Mouse (Mus musculus): ENCODE results near the gene Rab14. TPM values are rescaled to one million over a fixed set of nuclear protein-coding genes. Genes with fewer than 3 reads are reported as not detected.

Rab14 gene
- polyA plus RNA-seq, 1 experiment from 2014 or later: 345 TPM

DNA sequence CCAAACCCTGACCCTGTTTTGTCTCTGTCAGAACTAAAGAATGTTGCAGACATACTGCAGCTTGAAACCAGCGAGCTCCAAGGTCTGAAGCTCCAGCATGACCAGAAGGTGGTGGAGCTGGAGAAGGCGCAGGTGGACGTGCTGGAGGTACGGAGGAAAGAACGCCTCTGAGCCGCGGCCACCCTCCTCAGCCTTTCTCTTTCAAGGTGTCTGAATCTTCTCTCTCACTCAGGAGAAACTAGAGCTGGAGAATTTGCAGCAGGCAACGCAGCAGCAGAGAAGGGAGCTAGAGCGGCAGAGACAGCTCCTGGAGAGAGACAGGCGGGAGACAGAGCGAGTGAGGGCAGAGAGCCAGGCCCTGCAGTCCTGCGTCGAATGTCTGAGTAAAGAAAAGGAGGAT lies 35.5 kb downstream of the Rab14 start:
- Histone ChIP-seq H3K4me3 (no peak overlapping the region), H3K9me3 (no peaks in the 10 kb centered on the region), H3K36me3 (peaks cover 71% of the 10 kb centered on the region), H3K9ac (no peak overlapping the region), H3K4me2 (replicated peaks) (no peak overlapping the region), H3K4me1 (no peaks in the 10 kb centered on the region), H3K27me3 (replicated peaks) (no peaks in the 10 kb centered on the region), H3K27ac (no peak overlapping the region)
- 97% methylated on average over 13 of the region's 13 CpGs for WGBS
- ATAC-seq (ENCODE audit: low FRiP score, low read depth): no peak

DNA sequence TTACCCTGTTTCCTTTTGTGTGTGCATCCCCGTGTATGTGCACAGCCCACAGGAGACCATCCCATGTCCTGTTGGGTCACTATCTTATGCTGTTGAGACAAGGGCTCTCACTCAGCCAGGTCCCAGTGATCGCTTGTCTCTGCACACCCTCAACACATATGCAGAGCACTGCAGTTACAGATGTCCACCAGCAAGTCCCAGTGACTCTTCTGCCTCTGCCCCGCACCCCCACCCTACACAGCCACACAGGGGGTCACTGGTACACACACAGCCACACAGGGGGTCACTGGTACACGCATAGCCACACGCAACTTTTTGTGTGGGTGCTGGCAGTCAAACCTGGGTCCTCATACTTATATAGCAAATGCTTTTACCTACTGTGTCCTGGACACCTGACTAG lies 37.5 kb downstream of the Rab14 start:
- WGBS: 94% methylated on average over 5 of the region's 5 CpGs
- peaks cover 75% of the 10 kb centered on the region for H3K36me3 ChIP-seq
- no peak overlapping the region for H3K27ac ChIP-seq
- no peak overlapping the region for H3K4me2 ChIP-seq (replicated peaks)
- H3K9ac ChIP-seq: no peak overlapping the region
- no peak overlapping the region for H3K4me3 ChIP-seq
- no peaks in the 10 kb centered on the region for H3K27me3 ChIP-seq (replicated peaks)
- no peaks in the 10 kb centered on the region for H3K4me1 ChIP-seq
- no peaks in the 10 kb centered on the region for H3K9me3 ChIP-seq
- ATAC-seq (ENCODE audit: low FRiP score, low read depth): no peak

GRCm38 (mm10) chr2:35161846-35162488 lies 39.0 kb downstream of the Rab14 start:
- Histone ChIP-seq H3K27me3 (replicated peaks) (no peaks in the 10 kb centered on the region), H3K4me1 (no peaks in the 10 kb centered on the region), H3K9ac (no peak overlapping the region), H3K27ac (no peak overlapping the region), H3K9me3 (no peaks in the 10 kb centered on the region), H3K36me3 (peaks cover 76% of the 10 kb centered on the region), H3K4me3 (no peak overlapping the region), H3K4me2 (replicated peaks) (no peak overlapping the region)
- WGBS: 89% methylated on average over 4 of the region's 4 CpGs
- no peak for ATAC-seq (ENCODE audit: low FRiP score, low read depth)

DNA sequence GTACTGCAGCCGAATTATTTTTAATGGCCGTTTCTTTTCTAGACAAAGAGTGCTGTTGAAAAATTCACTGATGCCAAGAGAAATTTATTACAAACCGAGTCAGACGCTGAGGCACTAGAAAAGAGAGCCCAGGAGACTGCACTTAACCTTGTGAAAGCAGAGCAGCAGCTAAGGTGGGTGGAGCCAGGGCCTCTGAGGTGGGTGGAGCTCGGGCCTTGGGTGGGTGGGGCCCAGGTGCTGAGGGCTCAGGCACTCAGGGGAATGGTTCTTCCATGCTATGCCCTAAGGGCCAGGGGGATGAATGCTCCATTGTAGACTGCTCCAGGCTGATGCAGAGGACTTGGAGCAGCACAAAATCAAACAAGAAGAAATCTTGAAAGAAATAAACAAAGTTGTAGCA lies 40.7 kb downstream of the Rab14 start:
- no peak for ATAC-seq (ENCODE audit: low FRiP score, low read depth)
- Histone ChIP-seq H3K9ac (no peak overlapping the region), H3K4me2 (replicated peaks) (no peak overlapping the region), H3K36me3 (peaks cover 76% of the 10 kb centered on the region), H3K4me3 (no peak overlapping the region), H3K9me3 (no peaks in the 10 kb centered on the region), H3K4me1 (no peaks in the 10 kb centered on the region), H3K27ac (no peak overlapping the region), H3K27me3 (replicated peaks) (no peaks in the 10 kb centered on the region)
- 41% methylated on average over 5 of the region's 5 CpGs for WGBS

DNA sequence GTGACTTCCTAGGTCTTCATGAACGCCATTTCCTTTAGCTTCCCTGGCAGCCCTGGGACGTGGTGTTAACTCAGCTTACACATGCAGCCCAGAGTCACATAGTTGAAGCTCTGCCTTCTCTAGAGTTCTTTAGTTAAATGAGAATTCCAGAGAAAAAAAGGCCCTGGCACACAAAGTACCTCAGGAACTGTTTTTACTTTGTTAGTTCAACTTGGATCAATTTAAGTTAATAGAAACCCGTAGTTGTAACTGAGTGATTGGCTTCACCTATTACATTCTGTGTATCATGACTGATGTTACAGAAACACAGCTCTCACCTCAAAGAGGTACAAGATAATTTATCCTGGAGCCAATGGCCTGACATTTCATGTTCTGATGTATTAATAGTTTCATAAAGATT lies 42.6 kb downstream of the Rab14 start:
- no peak overlapping the region for H3K9ac ChIP-seq
- H3K27ac ChIP-seq: no peak overlapping the region
- peaks cover 79% of the 10 kb centered on the region for H3K36me3 ChIP-seq
- no peaks in the 10 kb centered on the region for H3K9me3 ChIP-seq
- no peak overlapping the region for H3K4me3 ChIP-seq
- no peaks in the 10 kb centered on the region for H3K4me1 ChIP-seq
- no peak overlapping the region for H3K4me2 ChIP-seq (replicated peaks)
- 88% methylated on average over 3 of the region's 3 CpGs for WGBS
- no peaks in the 10 kb centered on the region for H3K27me3 ChIP-seq (replicated peaks)
- ATAC-seq (ENCODE audit: low FRiP score, low read depth): no peak

DNA sequence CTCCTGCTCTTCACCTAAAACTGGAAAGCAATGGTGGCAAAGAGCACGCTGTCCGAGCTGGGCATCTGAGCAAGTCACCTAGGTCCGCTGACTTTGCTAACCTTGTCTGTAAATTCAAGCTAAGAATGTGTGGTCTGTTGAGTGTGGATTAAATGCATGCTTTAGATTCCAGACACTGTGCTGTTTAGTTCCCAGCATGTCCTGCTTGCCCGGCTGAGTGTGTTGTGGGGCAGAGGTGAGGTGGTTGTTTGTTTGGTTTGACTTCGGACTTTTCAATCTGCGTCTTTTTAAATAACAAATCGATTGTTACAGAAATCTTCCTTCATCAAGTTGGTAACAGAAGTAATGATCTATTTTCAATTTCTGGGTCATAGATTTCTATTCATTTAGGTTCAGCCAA lies 43.1 kb downstream of the Rab14 start:
- 93% methylated on average over 7 of the region's 7 CpGs for WGBS
- peaks cover 78% of the 10 kb centered on the region for H3K36me3 ChIP-seq
- no peak overlapping the region for H3K27ac ChIP-seq
- H3K4me2 ChIP-seq (replicated peaks): no peak overlapping the region
- no peaks in the 10 kb centered on the region for H3K9me3 ChIP-seq
- no peak for ATAC-seq (ENCODE audit: low FRiP score, low read depth)
- no peaks in the 10 kb centered on the region for H3K27me3 ChIP-seq (replicated peaks)
- H3K4me1 ChIP-seq: no peaks in the 10 kb centered on the region
- no peak overlapping the region for H3K4me3 ChIP-seq
- H3K9ac ChIP-seq: no peak overlapping the region

GRCm38 (mm10) chr2:35156985-35157384 lies 43.9 kb downstream of the Rab14 start:
- Histone ChIP-seq H3K4me1 (no peaks in the 10 kb centered on the region), H3K4me3 (no peak overlapping the region), H3K4me2 (replicated peaks) (no peak overlapping the region), H3K27ac (no peak overlapping the region), H3K9me3 (no peaks in the 10 kb centered on the region), H3K27me3 (replicated peaks) (no peaks in the 10 kb centered on the region), H3K36me3 (peaks cover 75% of the 10 kb centered on the region), H3K9ac (no peak overlapping the region)
- ATAC-seq (ENCODE audit: low FRiP score, low read depth): no peak
- WGBS: 94% methylated on average over 2 of the region's 2 CpGs

- no peak overlapping the region for H3K27ac ChIP-seq
- no peak overlapping the region for H3K4me3 ChIP-seq
- H3K9me3 ChIP-seq: no peaks in the 10 kb centered on the region
- no peak overlapping the region for H3K9ac ChIP-seq
- H3K4me2 ChIP-seq (replicated peaks): no peak overlapping the region
- no peaks in the 10 kb centered on the region for H3K4me1 ChIP-seq
- H3K36me3 ChIP-seq: peaks cover 90% of the 10 kb centered on the region
- no peak for ATAC-seq (ENCODE audit: low FRiP score, low read depth)
- H3K27me3 ChIP-seq (replicated peaks): no peaks in the 10 kb centered on the region
- whole genome bisulfite sequencing: 89% methylated on average over 8 of the region's 8 CpGs
Measured at GRCm38 (mm10) chr2:35153844-35154554, 46.9 kb downstream of the Rab14 start.

DNA sequence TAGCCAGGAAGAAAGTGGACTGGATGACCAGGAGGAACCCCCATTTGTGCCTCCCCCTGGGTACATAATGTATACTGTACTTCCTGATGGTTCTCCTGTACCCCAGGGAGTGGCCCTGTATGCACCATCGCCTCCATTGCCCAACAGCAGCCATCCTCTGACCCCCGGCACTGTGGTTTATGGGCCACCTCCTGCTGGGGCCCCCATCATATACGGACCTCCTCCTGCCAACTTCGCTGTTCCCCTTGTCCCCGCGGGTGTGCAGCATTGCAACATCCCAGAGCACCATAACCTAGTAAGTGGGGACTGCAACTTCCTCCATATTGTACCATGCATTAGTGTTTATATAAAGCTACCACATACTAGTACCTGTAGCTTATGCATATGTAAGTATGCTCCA lies 47.7 kb downstream of the Rab14 start:
- peaks cover 90% of the 10 kb centered on the region for H3K36me3 ChIP-seq
- ATAC-seq (ENCODE audit: low FRiP score, low read depth): no peak
- no peak overlapping the region for H3K4me2 ChIP-seq (replicated peaks)
- H3K4me1 ChIP-seq: no peaks in the 10 kb centered on the region
- H3K9ac ChIP-seq: no peak overlapping the region
- no peaks in the 10 kb centered on the region for H3K9me3 ChIP-seq
- no peaks in the 10 kb centered on the region for H3K27me3 ChIP-seq (replicated peaks)
- WGBS: 67% methylated on average over 6 of the region's 6 CpGs
- no peak overlapping the region for H3K27ac ChIP-seq
- no peak overlapping the region for H3K4me3 ChIP-seq

GRCm38 (mm10) chr2:35151303-35151882 lies 49.5 kb downstream of the Rab14 start:
- Histone ChIP-seq H3K4me2 (replicated peaks) (no peak overlapping the region), H3K9ac (no peak overlapping the region), H3K4me1 (no peaks in the 10 kb centered on the region), H3K27ac (no peak overlapping the region), H3K27me3 (replicated peaks) (no peaks in the 10 kb centered on the region), H3K9me3 (no peaks in the 10 kb centered on the region), H3K4me3 (no peak overlapping the region), H3K36me3 (peaks cover 92% of the 10 kb centered on the region)
- 96% methylated on average over 13 of the region's 13 CpGs for WGBS
- no peak for ATAC-seq (ENCODE audit: low FRiP score, low read depth)

GRCm38 (mm10) chr2:35148806-35149205 lies 52.1 kb downstream of the Rab14 start:
- no peak overlapping the region for H3K9ac ChIP-seq
- H3K4me3 ChIP-seq: no peak overlapping the region
- WGBS: 96% methylated on average over 10 of the region's 10 CpGs
- peaks cover 89% of the 10 kb centered on the region for H3K36me3 ChIP-seq
- no peak for ATAC-seq (ENCODE audit: low FRiP score, low read depth)
- no peaks in the 10 kb centered on the region for H3K4me1 ChIP-seq
- H3K9me3 ChIP-seq: no peaks in the 10 kb centered on the region
- H3K4me2 ChIP-seq (replicated peaks): no peak overlapping the region
- no peaks in the 10 kb centered on the region for H3K27me3 ChIP-seq (replicated peaks)
- H3K27ac ChIP-seq: no peak overlapping the region

GRCm38 (mm10) chr2:35141673-35142072 lies 59.2 kb downstream of the Rab14 start:
- no peak for ATAC-seq (ENCODE audit: low FRiP score, low read depth)
- H3K9me3 ChIP-seq: no peaks in the 10 kb centered on the region
- no peaks in the 10 kb centered on the region for H3K27me3 ChIP-seq (replicated peaks)
- no peak overlapping the region for H3K9ac ChIP-seq
- no peak overlapping the region for H3K4me2 ChIP-seq (replicated peaks)
- H3K4me3 ChIP-seq: no peak overlapping the region
- 93% methylated on average over 3 of the region's 3 CpGs for WGBS
- H3K27ac ChIP-seq: no peak overlapping the region
- H3K36me3 ChIP-seq: peaks cover 78% of the 10 kb centered on the region
- H3K4me1 ChIP-seq: no peaks in the 10 kb centered on the region

DNA sequence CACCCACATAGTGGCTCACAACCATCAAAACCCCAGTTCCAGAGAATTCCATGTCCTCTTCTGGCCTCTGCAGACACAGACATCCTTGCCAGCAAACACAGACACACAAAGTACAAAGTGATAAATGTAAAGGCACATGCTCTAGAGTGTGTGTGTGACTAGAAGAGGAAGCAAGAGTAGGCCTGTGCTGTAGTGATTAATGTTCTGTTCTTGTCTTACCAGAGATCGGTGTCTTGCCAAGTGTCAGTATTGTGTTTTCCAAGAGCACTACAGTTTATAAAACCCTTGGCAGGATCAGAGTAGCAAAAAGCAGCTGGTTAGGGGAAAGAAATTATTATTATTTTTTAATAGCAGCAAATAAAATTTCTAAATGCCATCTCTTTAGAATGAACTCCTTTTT lies 62.3 kb downstream of the Rab14 start:
- ATAC-seq (ENCODE audit: low FRiP score, low read depth): no peak
- Histone ChIP-seq H3K4me1 (no peaks in the 10 kb centered on the region), H3K27ac (no peak overlapping the region), H3K36me3 (peaks cover 63% of the 10 kb centered on the region), H3K4me2 (replicated peaks) (no peak overlapping the region), H3K9me3 (no peaks in the 10 kb centered on the region), H3K4me3 (no peak overlapping the region), H3K27me3 (replicated peaks) (no peaks in the 10 kb centered on the region), H3K9ac (no peak overlapping the region)
- 96% methylated on average over 1 of the region's 1 CpGs for whole genome bisulfite sequencing
